Mouse (Mus musculus) heart, postnatal 36 days (tissue): Measurements from ENCODE around the gene Ube2d3. TPM values are rescaled to one million over a fixed set of nuclear protein-coding genes. Genes with fewer than 3 reads are reported as not detected.
"Not testable (repeated sequence)": the region's sequence is repeated elsewhere in the genome, so short reads cannot be mapped to it uniquely, and the experiment has no call there.

Source experiments
- DNase-seq, 2 experiments: peaks; one replicate each; pipeline ENCODE4 v3.0.0; 2021 to 2022
- intact Hi-C: fragments of 180-260 bp; cut with DNase I; formaldehyde crosslinking; loops from one replicate; pipeline ENCODE4 v1.15.1; 2025
- total RNA-seq, 2 experiments: library from RNA; stranded (reverse); gene quantifications; 2 replicates each; pipeline ENCODE4 v1.2.3; 2021

Ube2d3 gene
- total RNA-seq, 2 experiments from 2014 or later = 372 to 402 TPM

GRCm38 (mm10) chr3:135485128-135485899 lies 47.4 kb downstream of the Ube2d3 start, which contains the start of gene Manba:
Gene Manba, plus strand, starts transcription at chr3:135485611.
- DNase-seq = peak; percentile 79 to 81
- intact Hi-C loops = loop anchor here (5.0 kb wide), 1 partner anchor 47 kb away; no protein-coding TSS in a partner anchor

DNA sequence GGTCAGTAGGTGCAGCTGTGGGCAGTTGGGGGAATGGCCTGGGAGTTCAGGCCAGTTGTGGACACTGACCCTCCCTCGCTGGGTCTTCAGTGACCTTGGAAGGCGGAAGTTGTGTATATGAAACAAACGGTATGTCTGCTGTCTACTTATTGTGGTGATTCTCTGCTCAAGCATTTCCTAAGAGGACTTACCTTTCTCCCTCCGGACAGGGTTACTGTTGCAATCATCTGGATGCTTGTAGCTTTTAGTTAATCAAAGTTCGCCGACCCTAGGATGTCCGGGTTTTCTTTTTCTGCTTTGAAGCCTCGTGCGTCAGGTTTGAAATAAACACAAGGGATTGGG lies 47.9 kb downstream of the Ube2d3 start:
- intact Hi-C loops = loop anchor here (5.0 kb wide), 1 partner anchor 46 kb away; no protein-coding TSS in a partner anchor

GRCm38 (mm10) chr3:135486351-135486750 lies 48.4 kb downstream of the Ube2d3 start:
- intact Hi-C loops = loop anchor here (5.0 kb wide), 1 partner anchor 46 kb away; no protein-coding TSS in a partner anchor

More for the DNA sequence above, 47.9 kb downstream of the Ube2d3 start:
- DNase-seq = no peak

DNA sequence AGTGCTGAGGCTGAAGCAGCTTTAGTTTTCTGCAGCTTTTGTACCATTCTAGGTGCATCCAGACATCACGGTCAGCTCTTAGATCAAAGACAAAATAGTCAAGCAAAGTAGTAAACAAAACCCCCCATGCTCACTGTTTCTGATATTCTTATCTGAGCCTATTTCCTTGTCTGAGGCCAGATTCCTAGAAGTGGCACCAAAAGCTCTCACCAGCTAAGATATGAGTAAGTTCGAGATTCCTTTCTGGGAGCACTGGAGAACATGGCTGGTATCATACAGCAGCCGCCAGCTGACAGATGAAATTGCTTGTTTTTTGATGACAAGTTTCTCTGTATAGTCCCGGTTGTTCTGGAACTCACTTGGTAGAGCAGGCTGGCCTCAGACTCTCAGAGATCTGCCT lies 49.9 kb downstream of the Ube2d3 start:
- no peak for DNase-seq
- intact Hi-C loops = loop anchor here (5.0 kb wide), 1 partner anchor 44 kb away; no protein-coding TSS in a partner anchor

More at GRCm38 (mm10) chr3:135486351-135486750, 48.4 kb downstream of the Ube2d3 start:
- no peak for DNase-seq

DNA sequence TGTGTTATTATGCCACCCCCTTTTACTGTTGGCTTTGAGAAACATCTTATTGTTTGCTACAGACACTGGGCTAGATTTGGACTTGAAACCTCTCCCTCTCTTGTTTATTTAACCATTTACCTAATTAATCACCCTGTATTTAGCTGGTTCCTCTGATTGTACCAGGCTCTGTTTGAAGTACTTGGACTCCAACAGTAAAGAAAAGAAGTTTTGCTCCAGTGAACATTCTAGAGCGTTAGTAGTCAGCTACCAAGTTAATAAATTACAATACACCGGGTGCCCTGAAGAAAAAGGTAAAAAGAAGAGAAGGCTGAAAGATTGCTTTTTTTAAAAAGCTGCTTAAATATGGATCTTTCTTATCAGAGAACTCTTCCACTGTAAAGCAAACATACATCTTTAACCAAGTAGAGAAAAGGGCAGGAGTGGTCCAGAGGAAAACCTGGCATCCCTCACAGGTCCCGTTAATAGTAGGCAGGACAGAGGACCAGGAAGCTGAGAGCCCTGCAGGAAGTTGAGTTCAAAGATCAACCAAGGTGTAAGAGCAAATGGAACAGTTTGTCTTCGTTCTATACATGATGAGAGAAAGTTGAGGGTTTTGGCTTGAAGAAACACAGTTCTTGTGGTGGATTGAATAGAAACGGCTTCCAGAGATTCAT lies 52.0 kb downstream of the Ube2d3 start:
- no peak for DNase-seq
- intact Hi-C loops = loop anchor here (5.0 kb wide), 1 partner anchor 42 kb away; no protein-coding TSS in a partner anchor

DNA sequence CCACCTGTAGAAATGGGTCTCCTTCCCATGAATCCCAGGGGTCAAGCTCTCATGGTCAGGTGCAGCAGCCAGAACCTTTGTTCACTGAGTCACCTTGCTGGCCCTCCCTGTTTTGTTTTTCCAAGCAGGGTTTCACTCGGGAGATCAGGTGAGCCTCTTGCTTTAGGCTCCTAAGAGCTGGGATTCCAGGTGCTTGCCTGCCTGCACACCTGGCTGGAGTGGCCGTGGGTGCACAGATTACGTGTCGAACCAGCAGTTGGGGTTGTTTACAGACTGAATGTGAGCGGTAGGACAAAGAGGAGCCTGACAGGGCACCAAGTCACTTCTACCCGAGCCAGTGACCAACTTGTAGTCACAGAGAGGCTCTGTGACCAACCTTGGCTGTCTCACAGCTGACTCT lies 53.2 kb downstream of the Ube2d3 start:
- DNase-seq = no peak
- intact Hi-C loops = no loop called here

GRCm38 (mm10) chr3:135493320-135493719 lies 55.4 kb downstream of the Ube2d3 start:
- DNase-seq, intact Hi-C loops: not testable (repeated sequence)

DNA sequence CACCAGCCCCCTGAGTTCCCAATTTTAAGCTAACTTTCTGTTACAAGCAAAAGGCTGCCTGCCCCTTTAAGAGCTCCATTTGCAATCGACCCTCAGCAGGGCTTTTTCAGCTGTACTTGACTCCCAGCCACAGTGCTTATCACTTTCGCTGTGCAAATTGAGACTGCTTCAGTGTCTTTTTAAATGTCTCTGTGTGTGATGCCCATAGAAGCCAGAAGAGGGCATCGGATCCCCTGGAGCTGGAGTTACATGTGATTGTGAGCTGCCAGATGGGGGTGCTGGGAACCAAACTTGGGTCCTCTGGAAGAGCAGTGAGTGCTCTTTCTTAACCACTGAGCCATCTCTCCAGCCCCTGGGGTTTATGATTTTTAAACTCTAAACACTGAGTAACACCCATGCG lies 60.0 kb downstream of the Ube2d3 start:
- DNase-seq, intact Hi-C loops: not testable (repeated sequence)

DNA sequence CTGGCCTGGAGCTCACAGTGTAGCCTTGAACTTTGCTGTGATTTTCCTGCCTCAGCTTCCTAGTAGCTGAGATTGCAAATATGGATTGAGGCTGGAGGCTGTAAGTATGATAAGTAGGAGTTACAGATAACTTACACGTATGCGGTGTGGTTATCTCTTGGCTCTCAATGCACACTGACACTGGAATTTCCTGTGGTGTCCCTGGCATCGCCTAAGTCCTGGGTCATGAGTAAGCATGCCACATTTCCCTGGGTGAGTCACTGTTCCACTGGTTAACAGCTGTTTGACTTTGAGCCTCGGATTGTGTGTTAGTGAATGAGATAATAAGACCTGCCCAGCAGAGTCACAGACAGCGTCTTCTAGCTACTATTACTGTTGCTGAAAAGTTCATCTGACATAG lies 60.9 kb downstream of the Ube2d3 start:
- DNase-seq = no peak
- intact Hi-C loops = no loop called here

DNA sequence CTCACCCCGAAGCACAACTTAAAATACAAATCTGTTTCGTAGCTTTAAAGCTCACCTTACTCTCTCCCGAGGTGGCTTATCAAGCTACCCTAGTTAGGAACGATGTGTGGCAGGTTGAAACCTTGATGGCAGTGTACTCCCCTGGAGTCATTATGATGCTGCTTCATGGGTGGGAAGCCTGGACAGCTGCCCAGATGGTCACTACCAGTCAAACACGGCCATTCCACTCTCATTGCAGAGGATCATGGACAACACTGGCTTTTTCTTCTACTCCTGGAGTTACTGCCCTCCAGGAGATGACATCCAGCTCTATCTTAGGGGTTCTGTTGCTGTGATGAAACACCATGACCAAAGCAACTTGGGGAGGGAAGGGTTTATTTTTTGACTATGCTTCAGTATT lies 65.2 kb downstream of the Ube2d3 start:
- DNase-seq = peak in 1 of 2 experiments; percentile 28
- intact Hi-C loops = no loop called here

GRCm38 (mm10) chr3:135505369-135505909 lies 67.5 kb downstream of the Ube2d3 start:
- intact Hi-C loops = loop anchor here (1.0 kb wide), 1 partner anchor 103 kb away; no protein-coding TSS in a partner anchor
- peak; percentile 74 to 83 for DNase-seq

- intact Hi-C loops = loop anchor here (1.0 kb wide), 1 partner anchor 104 kb away; no protein-coding TSS in a partner anchor
Observed at GRCm38 (mm10) chr3:135505916-135506482, 68.0 kb downstream of the Ube2d3 start.

DNA sequence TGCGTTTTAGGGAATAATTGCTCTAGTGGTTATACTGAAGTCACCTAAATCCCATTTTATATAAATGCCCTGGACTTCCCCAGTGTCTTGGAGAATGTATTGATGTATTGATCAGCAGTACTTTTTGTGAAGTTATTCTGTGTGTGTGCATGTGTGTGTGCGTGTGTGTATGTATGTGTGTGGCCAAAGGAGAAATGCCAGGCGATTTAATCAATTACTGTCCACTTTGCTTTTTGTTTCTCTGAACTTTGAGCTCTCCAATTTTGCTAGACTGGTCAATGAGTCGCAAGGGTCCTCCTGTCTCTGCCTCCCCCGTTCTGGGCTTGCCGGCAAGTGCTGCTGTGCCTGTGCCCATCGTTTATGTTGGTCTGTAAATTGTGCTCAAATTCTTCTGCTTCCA lies 69.6 kb downstream of the Ube2d3 start:
- intact Hi-C loops = no loop called here
- no peak for DNase-seq

More at GRCm38 (mm10) chr3:135505916-135506482, 68.0 kb downstream of the Ube2d3 start:
- DNase-seq = no peak

DNA sequence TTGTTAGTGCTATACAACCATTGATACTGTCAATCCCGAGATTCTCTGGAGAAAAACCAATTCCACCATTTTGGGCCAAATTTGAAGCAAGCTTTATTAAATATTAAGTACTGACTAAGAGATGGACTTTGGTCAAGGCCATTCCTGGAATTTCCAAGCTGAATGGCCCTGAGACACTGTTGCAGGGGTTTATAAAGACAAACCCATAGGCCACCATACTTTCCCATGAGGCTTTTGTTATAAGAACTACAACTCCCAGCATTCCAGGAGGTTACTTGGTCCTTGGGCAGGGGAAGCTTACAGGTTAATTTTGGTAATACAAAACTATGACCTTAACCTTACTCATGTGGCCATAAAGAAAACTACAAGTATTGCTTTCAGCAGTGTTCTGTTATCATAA lies 70.2 kb downstream of the Ube2d3 start:
- no peak for DNase-seq
- intact Hi-C loops = no loop called here

DNA sequence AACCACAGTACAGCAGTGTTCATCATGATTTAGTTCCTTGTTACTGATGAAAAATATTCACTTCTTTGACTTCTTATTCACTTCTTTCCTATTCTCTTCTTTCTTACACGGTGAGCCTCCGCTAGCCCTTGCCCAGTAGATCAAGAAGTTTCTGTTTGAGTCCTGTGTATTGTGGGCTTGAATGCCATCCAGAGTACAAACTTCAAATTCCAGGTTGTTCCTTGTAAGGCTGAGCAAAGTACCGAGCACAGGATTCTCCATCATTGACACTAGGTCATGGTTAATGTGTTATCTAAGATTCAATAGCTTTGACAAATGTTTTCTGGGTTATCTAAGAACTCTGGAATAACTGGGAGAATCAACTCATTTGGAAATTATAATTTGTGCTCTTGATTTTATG lies 72.4 kb downstream of the Ube2d3 start:
- DNase-seq = no peak
- intact Hi-C loops = no loop called here

- no peak for DNase-seq
- intact Hi-C loops = no loop called here
Observed at GRCm38 (mm10) chr3:135511683-135512082, 73.7 kb downstream of the Ube2d3 start.

DNA sequence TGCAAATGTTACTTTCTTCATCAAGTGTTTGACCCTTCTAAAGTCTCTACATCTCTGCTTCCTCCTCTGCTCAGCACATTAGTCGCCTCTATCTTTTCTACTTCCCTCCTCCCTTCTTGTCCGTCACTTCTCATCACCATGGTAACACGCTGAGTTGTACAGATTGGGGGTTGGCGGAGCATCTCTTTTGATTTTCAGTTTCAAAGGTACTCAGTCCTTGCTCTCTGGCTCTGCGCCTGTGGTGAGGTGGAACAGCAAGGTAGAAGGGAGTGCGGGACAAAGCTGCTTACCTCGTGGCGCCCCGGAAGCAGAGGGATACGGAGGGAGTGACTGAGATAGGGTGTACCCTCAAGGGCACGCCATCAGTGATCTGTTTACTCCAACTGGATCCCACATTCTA lies 75.3 kb downstream of the Ube2d3 start:
- DNase-seq = no peak
- intact Hi-C loops = no loop called here

GRCm38 (mm10) chr3:135513800-135514425 lies 76.0 kb downstream of the Ube2d3 start:
- intact Hi-C loops = no loop called here
- DNase-seq = no peak

DNA sequence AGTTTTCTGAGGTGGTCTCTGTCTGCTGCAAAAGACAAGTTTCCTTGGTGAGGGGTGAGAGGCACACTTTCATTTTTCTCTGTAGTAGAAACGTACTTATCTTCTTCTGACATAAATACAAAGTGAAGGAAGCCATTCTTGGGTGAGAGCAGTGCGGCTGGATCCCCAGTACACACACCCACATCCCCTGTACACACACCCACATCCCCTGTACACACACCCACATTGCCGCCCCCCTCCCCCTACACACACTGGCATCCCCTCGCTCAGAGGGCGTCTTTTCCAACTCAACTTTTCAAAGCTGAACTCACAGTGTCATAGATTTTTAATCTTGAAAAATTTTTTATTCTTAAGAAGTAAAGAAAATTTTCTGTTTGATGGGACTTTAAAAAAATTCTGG lies 77.3 kb downstream of the Ube2d3 start:
- DNase-seq = no peak
- intact Hi-C loops = no loop called here

- peak in 1 of 2 experiments; percentile 58 for DNase-seq
- intact Hi-C loops = no loop called here
Observed at GRCm38 (mm10) chr3:135516891-135517290, 78.9 kb downstream of the Ube2d3 start.
